Mouse (Mus musculus): ENCODE results near the gene Asphd1. TPM values are rescaled to one million over a fixed set of nuclear protein-coding genes. Genes with fewer than 3 reads are reported as not detected.

The Asphd1 gene
- 0.07 TPM for polyA plus RNA-seq (2012; fragmentation: generic; extraction: Trizol)
- long read RNA-seq, experiment 1, result 0 reads
- long read RNA-seq, experiment 2, result 0 reads

DNA sequence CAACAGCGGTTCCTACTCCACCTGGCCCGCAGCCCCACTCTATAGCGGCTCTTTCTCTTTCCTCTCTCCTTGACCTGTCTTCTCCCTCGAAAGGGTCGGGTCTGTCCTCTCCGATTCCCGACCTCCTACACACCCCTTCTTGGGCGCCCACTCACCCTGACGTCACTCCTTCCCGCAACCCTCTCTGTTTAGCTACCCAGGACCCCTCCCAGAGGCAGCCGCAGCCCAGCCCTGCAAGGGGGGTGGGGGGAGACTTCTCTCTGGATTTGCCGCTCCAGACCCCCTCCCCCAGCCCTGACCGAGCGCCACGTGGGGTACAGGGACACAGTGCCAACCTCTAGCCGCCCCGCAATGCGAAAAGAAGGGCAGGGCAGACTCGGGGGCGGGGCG lies at the start of gene Asphd1:
Asphd1 (minus strand) TSS at position 180 of the 390 bp plus-strand sequence.
- H3K4me3 ChIP-seq (ENCODE audit: insufficient read depth, poor library complexity, severe bottlenecking), result no peak within 1 kb of the TSS

DNA sequence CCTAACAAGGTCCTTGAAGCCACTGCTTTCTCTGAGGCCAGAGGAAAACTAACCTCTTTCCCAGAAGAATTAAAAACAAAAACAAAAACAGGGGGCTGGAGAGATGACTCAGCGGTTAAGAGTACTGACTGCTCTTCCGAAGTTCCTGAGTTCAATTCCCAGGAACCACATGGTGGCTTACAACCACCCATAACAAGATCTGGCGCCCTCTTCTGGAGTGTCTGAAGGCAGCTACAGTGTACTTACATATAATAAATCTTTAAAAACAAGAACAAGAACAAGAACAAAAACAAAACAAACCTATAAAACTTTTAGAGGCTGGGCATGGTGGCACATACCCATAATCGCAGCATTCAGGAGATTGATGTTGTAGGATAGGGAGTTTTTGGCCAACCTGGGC lies 47.1 kb upstream of the Asphd1 start:
- peaks cover 3% of the 10 kb centered on the region for H3K36me3 ChIP-seq (ENCODE audit: control insufficient read depth, insufficient read depth)
- TF ChIP-seq USF1 (IDR thresholded peaks at IDR 0.05; ENCODE audit: low read depth) (no peak), MAX (IDR thresholded peaks at IDR 0.05) (no peak), MYOG (IDR thresholded peaks at IDR 0.05; ENCODE audit: control insufficient read depth, extremely low read depth, insufficient read length) (no peak), FOSL1 (IDR thresholded peaks at IDR 0.05; ENCODE audit: insufficient read depth, low read length, poor library complexity, severe bottlenecking) (no peak), CEBPB (IDR thresholded peaks at IDR 0.05; ENCODE audit: low read depth) (no peak)
- no peaks in the 10 kb centered on the region for H3K27me3 ChIP-seq (ENCODE audit: control insufficient read depth, insufficient read depth, insufficient read length)
- H3K79me2 ChIP-seq (ENCODE audit: control insufficient read depth, insufficient read depth), result no peaks in the 10 kb centered on the region
- no peaks in the 10 kb centered on the region for H3K79me3 ChIP-seq (ENCODE audit: low read depth)
- H3ac ChIP-seq (ENCODE audit: control insufficient read depth, insufficient read length, low read depth), result no peak overlapping the region
- no peak overlapping the region for H3K4me3 ChIP-seq (ENCODE audit: insufficient read depth, poor library complexity, severe bottlenecking)

More for the DNA sequence above, at the start of gene Asphd1:
- Histone ChIP-seq H3K27me3 (ENCODE audit: control insufficient read depth, insufficient read depth, insufficient read length) (peaks cover 26% of the 10 kb centered on the region), H3K79me3 (ENCODE audit: low read depth) (no peaks in the 10 kb centered on the region), H3K36me3 (ENCODE audit: control insufficient read depth, insufficient read depth) (peaks cover 5% of the 10 kb centered on the region), H3K79me2 (ENCODE audit: control insufficient read depth, insufficient read depth) (no peaks in the 10 kb centered on the region), H3ac (ENCODE audit: control insufficient read depth, insufficient read length, low read depth) (peak within 1 kb of the TSS; percentile 49)
- TF ChIP-seq MYOG (IDR thresholded peaks at IDR 0.05; ENCODE audit: control insufficient read depth, extremely low read depth, insufficient read length) (no peak), MAX (IDR thresholded peaks at IDR 0.05) (no peak)

DNA sequence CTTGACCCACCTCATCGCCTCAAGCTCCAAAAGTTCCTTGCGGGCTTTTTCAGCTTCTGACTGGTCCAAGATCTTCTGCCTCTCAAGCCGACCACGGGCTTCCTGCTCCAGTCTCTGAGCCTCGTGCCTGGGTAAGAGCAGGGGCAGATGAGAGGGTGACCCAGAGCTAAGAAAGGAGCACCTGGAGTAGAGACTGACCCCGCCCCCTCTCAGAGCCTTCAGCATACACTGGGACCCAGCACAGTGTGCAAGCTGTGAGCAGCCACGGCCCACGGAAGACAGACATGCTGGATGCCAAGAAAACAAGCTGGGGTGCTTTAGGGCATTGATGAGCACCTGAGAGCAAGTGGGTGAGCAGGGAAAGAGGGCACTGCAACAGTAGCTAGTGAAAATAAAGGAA lies 39.4 kb upstream of the Asphd1 start:
- H3K36me3 ChIP-seq (ENCODE audit: control insufficient read depth, insufficient read depth), result peaks cover 6% of the 10 kb centered on the region
- no peak overlapping the region for H3K4me3 ChIP-seq (ENCODE audit: insufficient read depth, poor library complexity, severe bottlenecking)
- H3K79me3 ChIP-seq (ENCODE audit: low read depth), result no peaks in the 10 kb centered on the region
- no peak overlapping the region for H3ac ChIP-seq (ENCODE audit: control insufficient read depth, insufficient read length, low read depth)
- no peaks in the 10 kb centered on the region for H3K79me2 ChIP-seq (ENCODE audit: control insufficient read depth, insufficient read depth)
- no peak for TF ChIP-seq MYOD1 (IDR thresholded peaks at IDR 0.05; ENCODE audit: control insufficient read depth, insufficient read length, low read depth)
- TF ChIP-seq CTCF (IDR thresholded peaks at IDR 0.05; ENCODE audit: control insufficient read depth, insufficient read depth, insufficient read length), result no peak
- no peak for TF ChIP-seq FOSL1 (IDR thresholded peaks at IDR 0.05; ENCODE audit: insufficient read depth, low read length, poor library complexity, severe bottlenecking)
- no peak for TF ChIP-seq MYOG (IDR thresholded peaks at IDR 0.05; ENCODE audit: control insufficient read depth, extremely low read depth, insufficient read length)
- no peak for TF ChIP-seq USF1 (IDR thresholded peaks at IDR 0.05; ENCODE audit: low read depth)
- no peak for TF ChIP-seq CEBPB (IDR thresholded peaks at IDR 0.05; ENCODE audit: low read depth)
- TF ChIP-seq MAX (IDR thresholded peaks at IDR 0.05), result no peak
- H3K27me3 ChIP-seq (ENCODE audit: control insufficient read depth, insufficient read depth, insufficient read length), result no peaks in the 10 kb centered on the region

DNA sequence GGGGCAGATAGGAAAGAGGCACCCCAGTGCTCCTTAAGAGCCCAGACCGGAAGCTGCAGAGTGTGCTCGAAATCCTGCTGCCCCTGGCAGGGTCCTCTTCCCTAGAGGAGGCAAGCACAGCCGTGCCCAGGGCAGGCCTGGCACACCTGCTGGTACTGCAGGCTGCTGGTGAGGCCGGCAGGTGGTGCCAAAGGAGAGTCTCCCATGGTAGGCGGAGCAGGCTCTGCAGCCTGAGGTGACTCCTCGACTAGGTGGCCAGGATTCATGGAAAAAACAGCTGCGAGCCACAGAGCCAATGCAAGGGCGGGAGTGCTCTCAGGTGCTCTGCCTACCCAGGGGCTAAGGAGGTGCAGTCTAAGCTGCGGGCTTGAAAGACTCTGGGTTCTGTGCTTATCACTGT lies 36.9 kb upstream of the Asphd1 start:
- Histone ChIP-seq H3K79me2 (ENCODE audit: control insufficient read depth, insufficient read depth) (no peaks in the 10 kb centered on the region), H3K79me3 (ENCODE audit: low read depth) (no peaks in the 10 kb centered on the region), H3K4me3 (ENCODE audit: insufficient read depth, poor library complexity, severe bottlenecking) (no peak overlapping the region), H3K27me3 (ENCODE audit: control insufficient read depth, insufficient read depth, insufficient read length) (no peaks in the 10 kb centered on the region), H3K36me3 (ENCODE audit: control insufficient read depth, insufficient read depth) (peaks cover 6% of the 10 kb centered on the region), H3ac (ENCODE audit: control insufficient read depth, insufficient read length, low read depth) (no peak overlapping the region)
- TF ChIP-seq CTCF (IDR thresholded peaks at IDR 0.05; ENCODE audit: control insufficient read depth, insufficient read depth, insufficient read length), result peak; percentile 43
- no peak for TF ChIP-seq MYOG (IDR thresholded peaks at IDR 0.05; ENCODE audit: control insufficient read depth, extremely low read depth, insufficient read length)

DNA sequence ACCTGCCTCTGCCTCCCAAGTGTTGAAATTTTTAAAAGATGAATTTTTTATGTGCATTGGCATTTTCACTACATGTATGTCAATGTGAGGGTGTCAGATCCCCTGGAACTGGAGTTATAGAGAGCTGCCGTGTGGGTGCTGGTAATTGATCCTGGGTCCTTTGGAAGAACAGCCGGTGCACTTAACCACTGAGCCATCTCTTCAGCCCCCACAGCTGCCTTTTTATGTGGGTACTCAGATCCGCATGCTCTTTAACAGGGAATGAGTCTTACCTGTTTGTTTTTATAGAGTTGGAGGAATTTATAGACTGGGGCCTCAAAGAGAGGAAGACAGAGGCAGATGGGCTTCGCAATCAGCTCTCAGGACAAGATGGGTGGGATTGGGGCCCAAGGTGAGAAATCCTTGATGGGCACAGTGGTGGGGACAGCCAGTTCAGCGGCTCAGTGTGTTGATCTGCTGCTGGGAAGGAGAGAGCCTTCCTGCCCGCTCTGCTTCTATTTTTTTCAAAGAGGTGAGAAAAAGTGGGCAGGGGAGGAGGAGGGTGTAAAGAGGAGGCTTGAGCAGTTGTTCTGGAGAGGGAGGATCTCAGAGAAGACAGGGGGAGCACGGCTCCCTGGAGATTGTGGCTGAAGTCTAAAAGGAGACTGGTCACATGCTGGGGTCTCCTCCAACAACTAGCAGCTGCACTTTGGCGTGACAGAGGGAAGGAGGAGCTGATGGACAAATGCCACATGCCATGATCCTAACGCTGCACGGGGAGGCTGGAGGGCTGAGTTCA lies 35.5 kb upstream of the Asphd1 start:
- H3K27me3 ChIP-seq (ENCODE audit: control insufficient read depth, insufficient read depth, insufficient read length), result no peaks in the 10 kb centered on the region
- H3ac ChIP-seq (ENCODE audit: control insufficient read depth, insufficient read length, low read depth), result no peak overlapping the region
- TF ChIP-seq CTCF (IDR thresholded peaks at IDR 0.05; ENCODE audit: control insufficient read depth, insufficient read depth, insufficient read length) (no peak), MYOG (IDR thresholded peaks at IDR 0.05; ENCODE audit: control insufficient read depth, extremely low read depth, insufficient read length) (no peak), MYOD1 (IDR thresholded peaks at IDR 0.05; ENCODE audit: control insufficient read depth, insufficient read length, low read depth) (no peak), CEBPB (IDR thresholded peaks at IDR 0.05; ENCODE audit: low read depth) (no peak), MAX (IDR thresholded peaks at IDR 0.05) (no peak), USF1 (IDR thresholded peaks at IDR 0.05; ENCODE audit: low read depth) (no peak), FOSL1 (IDR thresholded peaks at IDR 0.05; ENCODE audit: insufficient read depth, low read length, poor library complexity, severe bottlenecking) (no peak)
- no peak overlapping the region for H3K4me3 ChIP-seq (ENCODE audit: insufficient read depth, poor library complexity, severe bottlenecking)
- peaks cover 8% of the 10 kb centered on the region for H3K36me3 ChIP-seq (ENCODE audit: control insufficient read depth, insufficient read depth)
- no peaks in the 10 kb centered on the region for H3K79me3 ChIP-seq (ENCODE audit: low read depth)
- no peaks in the 10 kb centered on the region for H3K79me2 ChIP-seq (ENCODE audit: control insufficient read depth, insufficient read depth)

DNA sequence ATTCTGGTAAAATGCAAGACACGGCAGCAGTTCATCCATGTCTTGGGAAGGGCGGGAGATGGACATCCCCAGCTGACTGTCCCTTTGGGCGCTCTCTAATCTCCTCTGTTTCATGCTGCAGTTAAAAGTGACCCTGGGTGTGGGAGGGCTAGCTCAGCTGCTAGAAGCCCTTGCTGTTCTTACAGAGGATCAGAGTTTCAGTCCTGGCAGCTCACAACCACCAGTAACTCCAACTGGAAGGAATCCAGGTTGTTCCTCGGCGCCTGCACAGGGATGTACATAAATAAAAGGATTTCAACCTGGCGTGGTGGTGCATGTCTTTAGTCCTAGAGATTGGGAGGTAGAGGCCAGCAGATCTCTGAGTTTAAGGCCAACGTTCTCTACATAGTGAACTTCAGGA lies 33.7 kb upstream of the Asphd1 start:
- Histone ChIP-seq H3K36me3 (ENCODE audit: control insufficient read depth, insufficient read depth) (peaks cover 24% of the 10 kb centered on the region), H3ac (ENCODE audit: control insufficient read depth, insufficient read length, low read depth) (no peak overlapping the region)
- TF ChIP-seq MYOG (IDR thresholded peaks at IDR 0.05; ENCODE audit: control insufficient read depth, extremely low read depth, insufficient read length) (no peak), MAX (IDR thresholded peaks at IDR 0.05) (no peak), FOSL1 (IDR thresholded peaks at IDR 0.05; ENCODE audit: insufficient read depth, low read length, poor library complexity, severe bottlenecking) (no peak), CEBPB (IDR thresholded peaks at IDR 0.05; ENCODE audit: low read depth) (no peak), USF1 (IDR thresholded peaks at IDR 0.05; ENCODE audit: low read depth) (no peak), MYOD1 (IDR thresholded peaks at IDR 0.05; ENCODE audit: control insufficient read depth, insufficient read length, low read depth) (no peak), CTCF (IDR thresholded peaks at IDR 0.05; ENCODE audit: control insufficient read depth, insufficient read depth, insufficient read length) (no peak)

More for the DNA sequence above, 33.7 kb upstream of the Asphd1 start:
- no peaks in the 10 kb centered on the region for H3K27me3 ChIP-seq (ENCODE audit: control insufficient read depth, insufficient read depth, insufficient read length)
- H3K79me3 ChIP-seq (ENCODE audit: low read depth), result no peaks in the 10 kb centered on the region
- H3K4me3 ChIP-seq (ENCODE audit: insufficient read depth, poor library complexity, severe bottlenecking), result no peak overlapping the region
- peaks cover 9% of the 10 kb centered on the region for H3K79me2 ChIP-seq (ENCODE audit: control insufficient read depth, insufficient read depth)

Data from C2C12 (cell line).